Mouse (Mus musculus) gonadal fat pad, adult 2 months (tissue): ENCODE results near the gene Gm49358. TPM values are rescaled to one million over a fixed set of nuclear protein-coding genes. Genes with fewer than 3 reads are reported as not detected.

ENCODE experiments used
- DNase-seq: peaks from one replicate; pipeline ENCODE4 v3.0.0-alpha.2; 2012; ENCODE audit warnings: low read depth
- polyA plus RNA-seq: library from polyadenylated mRNA; depleted of rRNA; stranded (reverse); fragments of >200 nt; gene quantifications from 2 replicates; pipeline ENCODE4 v1.2.3, GENCODE M21; 2012

The Gm49358 gene
- polyA plus RNA-seq, 1 experiment: not detected

DNA sequence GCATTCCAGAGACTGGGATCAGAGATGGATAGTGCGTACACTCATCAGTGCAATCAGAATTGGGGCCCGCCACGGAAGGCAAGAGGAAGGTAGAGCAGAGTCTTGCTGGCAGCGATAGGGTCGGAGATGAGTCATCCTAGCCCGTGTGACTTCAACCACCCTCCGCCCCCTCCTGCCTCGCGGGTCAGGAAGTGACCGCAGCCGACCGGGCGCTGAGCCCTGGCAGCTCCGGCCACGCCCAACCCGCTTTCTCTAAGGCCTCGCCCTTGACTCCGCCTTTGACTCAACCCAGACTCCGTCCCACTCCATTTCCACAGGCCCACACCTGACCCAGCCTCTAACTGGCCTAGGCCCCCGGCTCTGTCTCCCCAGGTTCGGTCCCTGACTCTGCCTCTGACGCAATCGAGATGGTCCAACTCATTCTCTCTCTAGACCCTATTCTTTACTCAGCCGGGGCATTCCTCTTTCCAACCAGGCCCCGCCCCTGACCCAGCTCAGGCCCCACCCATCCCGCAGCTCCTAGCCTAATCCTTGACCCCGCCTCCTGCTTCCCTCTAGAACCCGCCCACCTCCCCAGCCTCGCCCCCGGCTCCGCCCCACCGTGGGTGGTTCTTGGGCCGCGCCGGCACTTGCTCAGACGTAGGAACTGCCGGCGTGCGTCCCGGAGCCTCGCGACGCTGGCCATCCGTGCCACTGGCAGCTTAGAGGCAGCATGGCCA is 14.8 kb downstream of the Gm49358 start, which contains the start of gene Nt5dc3:
Gene Nt5dc3, plus strand, starts transcription at position 608 of the 719 bp plus-strand sequence.
- peak; percentile 77 for DNase-seq

DNA sequence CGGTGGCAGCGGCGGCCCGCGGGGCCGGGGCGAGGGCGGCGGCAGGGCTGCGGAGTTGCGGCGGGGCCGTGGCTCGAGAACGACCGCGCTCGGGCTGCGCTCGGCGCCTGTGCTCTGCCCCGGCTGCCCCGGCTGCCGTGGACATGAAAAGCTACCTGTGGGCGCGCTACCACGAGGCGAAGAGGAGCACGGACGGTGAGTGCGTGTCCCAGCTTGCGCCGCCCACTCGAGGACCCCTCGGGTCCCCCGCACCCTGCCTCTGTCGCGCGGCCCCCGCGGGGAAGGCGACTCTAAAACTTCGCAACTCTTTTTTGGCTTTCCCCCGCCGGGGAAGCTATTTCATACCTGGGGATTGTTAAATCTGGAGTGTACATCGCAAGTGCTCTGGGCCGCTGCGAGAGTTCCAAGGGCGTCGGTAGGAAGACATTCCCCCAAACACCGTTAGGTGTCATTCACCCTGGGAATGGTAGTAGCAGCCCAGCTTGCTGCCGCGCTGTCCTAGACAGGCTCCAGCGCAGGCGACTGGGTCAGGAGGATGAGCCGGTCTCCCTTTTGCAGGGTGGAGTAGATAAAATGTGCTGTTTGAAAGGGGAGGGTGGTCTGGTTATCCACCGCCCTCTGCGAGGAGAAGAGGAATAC is 15.5 kb downstream of the Gm49358 start:
- no peak for DNase-seq

DNA sequence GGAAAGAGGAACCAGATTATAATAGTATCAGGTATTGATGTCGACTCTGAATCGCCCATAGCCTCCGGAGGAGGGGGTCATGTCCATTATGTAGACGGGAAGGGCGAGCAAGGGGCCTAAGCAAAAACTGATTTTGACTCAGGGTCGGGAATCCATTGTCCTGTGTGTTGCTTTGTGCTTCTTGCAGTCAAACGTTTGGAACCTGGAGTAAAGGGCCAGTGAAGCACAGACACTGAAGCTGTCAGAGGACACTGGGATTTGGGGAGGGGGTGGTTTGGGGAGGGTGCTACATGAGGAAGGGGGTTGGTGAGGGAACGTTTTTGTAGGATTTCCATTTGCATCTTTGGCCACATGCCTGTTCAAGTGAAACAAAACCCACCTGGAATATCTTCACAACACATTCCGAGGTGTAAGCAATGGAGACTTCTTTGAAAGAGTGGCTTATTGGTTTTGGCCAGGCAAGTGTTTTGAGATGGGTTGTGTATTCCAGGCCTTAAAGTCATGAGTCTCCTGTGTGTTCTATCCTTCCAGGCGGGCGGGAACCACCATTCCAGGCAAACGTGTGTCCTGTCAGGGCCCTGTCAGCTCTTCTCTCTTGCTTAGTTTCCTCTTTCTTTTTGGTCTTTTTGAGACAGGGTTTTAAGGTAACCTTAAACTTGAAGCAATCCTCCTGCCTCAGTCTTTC is 16.2 kb downstream of the Gm49358 start:
- DNase-seq: no peak

GRCm38 (mm10) chr10:86781641-86782040 is 17.9 kb downstream of the Gm49358 start:
- DNase-seq: no peak

DNA sequence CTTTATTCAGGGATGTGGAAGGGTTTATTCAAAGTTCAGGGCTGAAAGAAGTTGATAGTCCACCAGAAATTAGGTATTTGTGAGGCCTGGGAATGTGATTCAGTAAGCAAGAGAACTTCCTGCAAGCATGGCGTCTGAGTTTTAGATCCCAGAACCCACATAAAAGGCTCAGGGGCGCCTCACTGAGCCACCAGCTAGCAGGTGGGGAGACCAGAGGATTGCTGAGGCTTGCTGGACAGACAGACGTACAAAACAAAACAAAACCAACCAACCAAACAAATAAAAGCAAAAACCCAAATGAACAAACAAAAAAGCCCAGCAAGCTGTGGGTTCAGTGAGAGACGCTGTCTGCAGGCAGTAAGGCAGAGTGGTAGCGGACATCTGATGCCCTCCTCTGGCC is 18.9 kb downstream of the Gm49358 start:
- DNase-seq: no peak

GRCm38 (mm10) chr10:86783561-86783960 is 19.8 kb downstream of the Gm49358 start:
- no peak for DNase-seq

DNA sequence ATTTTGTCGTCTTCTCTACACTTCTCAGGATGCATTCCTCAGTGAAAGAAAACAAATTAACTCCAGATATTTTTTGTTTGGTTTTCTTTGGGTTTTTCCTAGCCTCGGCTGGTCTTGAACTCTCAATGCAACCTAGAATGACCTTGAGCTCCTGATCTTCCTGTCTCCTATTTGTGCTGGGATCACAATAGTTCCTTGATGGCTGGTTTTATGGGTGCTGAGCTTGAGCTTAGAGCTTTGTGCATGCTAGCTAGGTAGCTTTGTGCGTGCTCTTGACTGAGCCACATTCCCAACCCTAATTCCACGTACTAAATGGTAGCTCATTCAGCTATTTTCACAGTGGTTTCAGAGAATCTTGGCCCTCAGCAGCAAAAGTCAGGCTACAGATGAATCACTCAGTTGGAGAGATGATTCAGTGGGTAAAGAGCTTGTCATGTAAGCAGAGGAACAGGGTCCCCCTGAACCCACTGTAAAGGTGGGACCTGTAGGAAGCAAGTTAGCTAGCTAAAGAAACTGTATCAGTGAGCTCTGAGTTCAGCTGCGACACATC is 20.4 kb downstream of the Gm49358 start:
- no peak for DNase-seq

DNA sequence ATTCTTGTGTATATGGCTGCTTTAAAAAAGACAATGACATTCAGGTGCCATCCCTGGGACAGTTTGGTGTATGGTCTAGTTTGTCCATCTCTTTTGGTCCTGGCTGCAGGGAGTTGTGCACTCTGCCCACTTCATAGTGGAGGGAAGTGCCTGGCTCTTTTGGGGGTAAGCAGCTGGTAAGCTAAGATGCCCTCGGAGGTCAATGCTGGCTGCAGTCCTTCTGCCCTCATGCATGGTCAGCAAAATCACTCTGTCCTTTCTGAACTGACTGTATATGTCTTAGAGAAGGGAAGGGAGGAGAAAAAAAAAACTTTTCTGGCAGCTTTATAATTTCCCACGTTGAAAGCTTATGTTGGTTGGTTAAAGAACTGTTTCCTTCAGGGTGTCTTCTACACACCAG is 21.6 kb downstream of the Gm49358 start:
- no peak for DNase-seq

DNA sequence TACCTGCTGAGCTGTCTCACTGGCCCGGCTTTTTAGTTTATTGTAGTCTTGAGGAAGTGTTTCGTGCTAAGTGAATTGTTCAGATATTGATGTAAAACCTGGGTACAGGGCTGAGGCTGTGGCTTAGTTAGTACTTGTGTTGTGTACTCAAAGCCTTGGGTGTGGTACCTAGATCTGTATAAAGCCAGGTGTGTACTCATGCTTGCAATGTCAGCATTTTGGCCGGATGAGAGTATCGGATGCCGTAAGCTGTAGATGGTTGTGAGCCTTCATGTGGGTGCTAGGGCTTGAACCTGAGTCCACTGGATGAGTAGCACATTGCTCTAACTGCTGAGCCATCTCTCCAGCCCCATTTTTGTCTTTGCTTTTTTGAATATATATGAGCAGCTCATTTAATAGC is 22.3 kb downstream of the Gm49358 start:
- no peak for DNase-seq

DNA sequence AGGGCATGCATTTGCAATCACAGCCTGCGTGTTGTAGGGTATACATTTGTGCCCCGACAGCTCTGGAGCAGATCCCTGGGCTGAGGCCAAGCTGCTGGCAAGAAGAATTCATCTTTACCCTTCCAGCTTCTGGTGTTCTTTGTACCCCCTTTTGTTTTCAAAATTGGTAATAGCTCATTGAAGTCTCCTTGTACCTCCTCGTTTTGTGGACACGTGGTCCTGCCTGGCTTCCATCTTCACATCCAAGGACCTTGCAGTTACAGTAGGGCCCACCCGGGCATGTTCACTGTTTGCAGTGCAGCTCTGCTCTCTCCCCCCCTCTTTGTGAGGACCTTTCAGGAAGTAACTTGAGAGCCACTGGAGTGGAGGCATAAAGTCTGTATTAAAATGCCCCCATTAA is 24.4 kb downstream of the Gm49358 start:
- no peak for DNase-seq

GRCm38 (mm10) chr10:86789146-86789672 is 25.4 kb downstream of the Gm49358 start:
- no peak for DNase-seq

DNA sequence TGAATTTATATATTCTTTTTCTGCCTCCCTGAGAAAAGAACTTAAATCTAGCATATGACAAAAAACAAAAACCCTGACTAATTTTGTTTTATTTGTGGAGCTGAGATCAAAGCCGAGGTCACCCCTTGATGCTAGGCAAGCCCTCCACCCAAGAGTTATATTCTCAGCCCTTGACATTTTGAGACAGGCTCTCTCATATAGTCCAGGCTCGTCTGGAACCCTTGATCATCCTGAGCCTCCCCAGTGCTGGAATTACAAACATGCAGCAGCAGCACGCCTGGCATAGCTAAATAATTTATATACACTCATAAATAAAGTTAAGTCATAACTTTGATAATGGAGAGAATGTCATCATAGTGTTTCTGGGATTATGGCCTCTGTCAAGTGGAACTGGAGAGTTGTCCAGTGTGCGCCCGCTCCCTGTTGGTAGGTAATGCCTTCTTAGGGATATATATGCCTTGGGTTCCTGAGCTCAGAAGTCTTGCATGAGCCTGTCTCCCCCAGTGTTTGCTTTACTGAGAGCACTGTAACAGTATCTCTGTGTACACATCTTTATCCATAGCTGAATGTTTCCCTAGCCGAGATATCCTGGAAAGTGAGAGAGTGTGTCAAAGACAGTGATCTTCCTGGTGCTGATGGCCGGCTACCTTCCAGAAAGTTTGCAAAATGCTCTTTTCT is 27.9 kb downstream of the Gm49358 start:
- DNase-seq: no peak

- no peak for DNase-seq
Observed at GRCm38 (mm10) chr10:86793509-86793951, 29.8 kb downstream of the Gm49358 start.

GRCm38 (mm10) chr10:86794196-86794595 is 30.4 kb downstream of the Gm49358 start:
- no peak for DNase-seq

- DNase-seq: no peak
Observed at GRCm38 (mm10) chr10:86794794-86795535, 31.2 kb downstream of the Gm49358 start.

- DNase-seq: no peak
Observed at GRCm38 (mm10) chr10:86796073-86796741, 32.4 kb downstream of the Gm49358 start.

GRCm38 (mm10) chr10:86807362-86807761 is 43.6 kb downstream of the Gm49358 start:
- DNase-seq: no peak

GRCm38 (mm10) chr10:86808013-86808758 is 44.4 kb downstream of the Gm49358 start:
- DNase-seq: no peak

DNA sequence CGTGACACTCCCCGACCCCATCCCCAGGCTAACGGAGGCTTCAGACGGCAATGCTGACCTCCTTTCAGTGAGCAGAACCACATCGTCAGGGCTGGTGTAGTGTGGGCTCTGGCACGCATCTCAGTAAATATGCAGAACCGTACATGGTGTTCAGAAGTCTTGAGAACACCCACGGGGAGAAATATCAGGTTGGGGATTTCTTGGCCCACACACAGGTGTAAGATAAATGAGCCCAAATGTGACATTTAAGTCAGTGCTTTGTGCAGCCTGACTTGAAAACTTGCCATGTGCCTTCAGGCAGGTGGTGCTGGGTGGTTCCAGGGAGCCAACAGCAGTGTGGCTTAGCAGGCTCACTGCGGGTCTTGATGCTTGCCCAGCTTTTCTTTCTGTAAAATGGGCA is 46.2 kb downstream of the Gm49358 start:
- DNase-seq: no peak

GRCm38 (mm10) chr10:86810612-86811011 is 46.8 kb downstream of the Gm49358 start:
- no peak for DNase-seq
